In the genomic region with DNA sequence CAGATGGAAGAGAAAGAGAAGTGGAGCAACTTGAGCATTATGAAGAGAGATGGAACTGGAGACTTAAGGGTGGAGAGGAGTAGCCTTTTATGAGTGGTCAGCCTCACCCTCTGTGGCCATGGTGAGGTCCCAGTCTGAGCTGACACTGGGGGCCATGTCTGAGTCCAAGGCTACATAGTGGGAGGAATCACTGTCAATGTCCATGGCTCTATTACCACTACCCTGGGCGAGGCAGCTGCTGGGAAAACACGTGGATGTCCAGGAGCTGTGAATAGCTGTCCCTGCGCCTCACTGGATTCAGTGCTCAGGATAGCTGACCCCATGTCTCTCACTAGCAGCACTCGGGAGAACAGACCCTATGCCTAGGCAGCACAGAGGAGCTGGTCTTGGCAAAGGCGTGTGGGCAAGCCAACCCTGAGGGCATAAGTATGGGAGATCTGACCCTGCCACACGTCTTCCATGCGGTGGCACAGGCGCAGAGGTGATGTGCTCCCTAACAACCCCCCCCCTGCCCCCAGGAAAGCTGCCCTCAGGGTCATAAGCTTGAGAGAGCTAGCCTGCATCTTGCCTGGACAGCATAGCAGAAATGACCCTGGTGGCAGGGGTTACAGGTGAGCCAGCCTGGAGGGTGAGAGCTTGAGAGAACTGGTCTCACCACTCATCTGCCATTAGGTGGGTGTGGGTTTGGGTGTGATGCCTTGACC, we compare ENCODE assay signal across 13 mouse cellular contexts. TPM values are rescaled to one million over a fixed set of nuclear protein-coding genes. Genes with fewer than 3 reads are reported as not detected.
DNase-seq lines count a peak whose midpoint lies in the region; ATAC-seq lines count a peak whose summit lies in the region.
"Had no signal": no experiment of that assay in that cellular context is flagged by ENCODE, and none has a peak within 500 bp of the region (broad histone marks: within the 10 kb centered on the region; RNA-seq: fewer than 3 reads in every experiment).

No protein-coding gene starts in this region.

- no peaks in the 10 kb centered on the region for H3K27me3 ChIP-seq in heart, embryonic 11.5 days (ENCODE audit: control insufficient read depth, insufficient read depth, low read length)
- no peaks in the 10 kb centered on the region for H3K27me3 ChIP-seq in liver, embryonic 13.5 days
- H3K27me3 ChIP-seq in liver, embryonic 11.5 days (replicated peaks; ENCODE audit: control insufficient read depth, insufficient read depth, low read length): no peaks in the 10 kb centered on the region
- no peaks in the 10 kb centered on the region for H3K27me3 ChIP-seq in hindbrain, embryonic 15.5 days
- H3K27me3 ChIP-seq in neural tube, embryonic 13.5 days: no peaks in the 10 kb centered on the region
- H3K27me3 ChIP-seq: forebrain, embryonic 15.5 days; heart, embryonic 13.5 days had no signal

- 85% methylated on average over 8 of the region's 8 CpGs for WGBS in heart, embryonic 11.5 days (ENCODE audit: insufficient replicate concordance)
- WGBS in liver, embryonic 13.5 days (ENCODE audit: insufficient replicate concordance): 85% methylated on average over 8 of the region's 8 CpGs
- 88% methylated on average over 8 of the region's 8 CpGs for WGBS in liver, embryonic 11.5 days
- 87% methylated on average over 8 of the region's 8 CpGs for WGBS in hindbrain, embryonic 15.5 days
- 92% methylated on average over 8 of the region's 8 CpGs for WGBS in neural tube, embryonic 13.5 days

- no peak overlapping the region for H3K4me2 ChIP-seq in heart, embryonic 11.5 days
- no peak overlapping the region for H3K4me2 ChIP-seq in liver, embryonic 13.5 days
- H3K4me2 ChIP-seq in liver, embryonic 11.5 days: no peak overlapping the region
- no peak overlapping the region for H3K4me2 ChIP-seq in hindbrain, embryonic 15.5 days
- no peak overlapping the region for H3K4me2 ChIP-seq in neural tube, embryonic 13.5 days
- H3K4me2 ChIP-seq: forebrain, embryonic 15.5 days; heart, embryonic 13.5 days had no signal

- no peak overlapping the region for H3K4me3 ChIP-seq in heart, embryonic 11.5 days (ENCODE audit: low read depth, low read length)
- no peak overlapping the region for H3K4me3 ChIP-seq in liver, embryonic 13.5 days (replicated peaks)
- no peak overlapping the region for H3K4me3 ChIP-seq in liver, embryonic 11.5 days (ENCODE audit: low read depth, low read length)
- H3K4me3 ChIP-seq in hindbrain, embryonic 15.5 days: no peak overlapping the region
- H3K4me3 ChIP-seq in neural tube, embryonic 13.5 days: no peak overlapping the region
- H3K4me3 ChIP-seq: forebrain, embryonic 15.5 days; gastrocnemius, adult 2 months; heart, embryonic 13.5 days had no signal

- 0 out of 2 replicates have a peak, but pooled peaks cover 6% of the 10 kb centered on the region for H3K4me1 ChIP-seq in heart, embryonic 11.5 days (ENCODE audit: control insufficient read depth, insufficient read depth, low read length)
- H3K4me1 ChIP-seq in liver, embryonic 13.5 days (replicated peaks): peaks cover 18% of the 10 kb centered on the region
- H3K4me1 ChIP-seq in liver, embryonic 11.5 days (replicated peaks; ENCODE audit: control insufficient read depth, insufficient read depth, low read length): peaks cover 3% of the 10 kb centered on the region; the same call in 1 of the 2 replicates
- no peaks in the 10 kb centered on the region for H3K4me1 ChIP-seq in hindbrain, embryonic 15.5 days (replicated peaks)
- H3K4me1 ChIP-seq in neural tube, embryonic 13.5 days (replicated peaks): no peaks in the 10 kb centered on the region
- H3K4me1 ChIP-seq: forebrain, embryonic 15.5 days had no signal

- H3K36me3 ChIP-seq in heart, embryonic 11.5 days (ENCODE audit: control insufficient read depth, insufficient read depth, low read length): no peaks in the 10 kb centered on the region
- H3K36me3 ChIP-seq in liver, embryonic 13.5 days: no peaks in the 10 kb centered on the region
- no peaks in the 10 kb centered on the region for H3K36me3 ChIP-seq in liver, embryonic 11.5 days (ENCODE audit: control insufficient read depth, insufficient read depth, low read length)
- H3K36me3 ChIP-seq in hindbrain, embryonic 15.5 days: no peaks in the 10 kb centered on the region
- 0 out of 2 replicates have a peak, but pooled peaks cover 4% of the 10 kb centered on the region for H3K36me3 ChIP-seq in neural tube, embryonic 13.5 days
- H3K36me3 ChIP-seq: forebrain, embryonic 15.5 days; heart, embryonic 13.5 days had no signal

- H3K27ac ChIP-seq in heart, embryonic 11.5 days (ENCODE audit: low read depth, low read length): no peak overlapping the region
- no peak overlapping the region for H3K27ac ChIP-seq in liver, embryonic 13.5 days
- H3K27ac ChIP-seq in liver, embryonic 11.5 days (ENCODE audit: low read depth, low read length): no peak overlapping the region
- no peak overlapping the region for H3K27ac ChIP-seq in hindbrain, embryonic 15.5 days (replicated peaks)
- no peak overlapping the region for H3K27ac ChIP-seq in neural tube, embryonic 13.5 days (replicated peaks)
- H3K27ac ChIP-seq: forebrain, embryonic 15.5 days; gastrocnemius, adult 2 months; heart, embryonic 13.5 days had no signal

- H3K9ac ChIP-seq in heart, embryonic 11.5 days (ENCODE audit: low read depth, low read length): no peak overlapping the region
- H3K9ac ChIP-seq in liver, embryonic 13.5 days: no peak overlapping the region
- H3K9ac ChIP-seq in liver, embryonic 11.5 days (ENCODE audit: low read depth, low read length): no peak overlapping the region
- no peak overlapping the region for H3K9ac ChIP-seq in hindbrain, embryonic 15.5 days
- H3K9ac ChIP-seq in neural tube, embryonic 13.5 days: no peak overlapping the region
- H3K9ac ChIP-seq: forebrain, embryonic 15.5 days; heart, embryonic 13.5 days had no signal

- 0 out of 2 replicates have a peak, but pooled peaks have one; percentile 29 for ATAC-seq in heart, embryonic 11.5 days (replicated peaks; ENCODE audit: insufficient number of reproducible peaks, low FRiP score, low TSS enrichment)
- ATAC-seq in liver, embryonic 13.5 days (ENCODE audit: low read depth): peak; percentile 31; the same call in 1 of the 2 replicates
- ATAC-seq in liver, embryonic 11.5 days (replicated peaks; ENCODE audit: low FRiP score): no peak
- peak; percentile 33; the same call in 1 of the 2 replicates for ATAC-seq in hindbrain, embryonic 15.5 days (ENCODE audit: low FRiP score, low read depth)
- peak; percentile 15; the same call in 1 of the 2 replicates for ATAC-seq in neural tube, embryonic 13.5 days (ENCODE audit: low read depth)

- H3K9me3 ChIP-seq in heart, embryonic 11.5 days (replicated peaks; ENCODE audit: control insufficient read depth, low read length): no peaks in the 10 kb centered on the region
- no peaks in the 10 kb centered on the region for H3K9me3 ChIP-seq in liver, embryonic 13.5 days (replicated peaks)
- H3K9me3 ChIP-seq in liver, embryonic 11.5 days (ENCODE audit: control insufficient read depth, low read length): no peaks in the 10 kb centered on the region
- H3K9me3 ChIP-seq in hindbrain, embryonic 15.5 days: no peaks in the 10 kb centered on the region
- H3K9me3 ChIP-seq in neural tube, embryonic 13.5 days: no peaks in the 10 kb centered on the region
- H3K9me3 ChIP-seq: forebrain, embryonic 15.5 days; G1E; heart, embryonic 13.5 days had no signal

- no peak for DNase-seq in heart, adult 9 months (ENCODE audit: low spot score in 2 of 2)
- no peak for DNase-seq in liver, embryonic 13.5 days
- DNase-seq in liver, embryonic 11.5 days (ENCODE audit: low spot score): no peak
- no peak for DNase-seq in T-cell, adult 2 months (ENCODE audit: low spot score)
- DNase-seq: cerebellum, adult 18-20 months; embryo, embryonic 11 days; gastrocnemius, adult 2 months had no signal

RNA-seq across cellular contexts. Expression of a gene that starts 20.3 kb away (rescaled TPM):
- polyA plus RNA-seq in heart, embryonic 11.5 days (2014; fragmentation: Nextera tagmentation; extraction: Ambion mirVana): 44.9 and 49.2 TPM in 2 replicates
- polyA plus RNA-seq in liver, embryonic 13.5 days (2015; fragmentation: Nextera tagmentation; extraction: Ambion mirVana): 21.2 and 21.6 TPM in 2 replicates
- polyA plus RNA-seq in liver, embryonic 11.5 days (2014; fragmentation: Nextera tagmentation; extraction: Ambion mirVana): 35.4 and 37.5 TPM in 2 replicates
- polyA plus RNA-seq in hindbrain, embryonic 15.5 days (2015; fragmentation: Nextera tagmentation; extraction: Ambion mirVana): 136 and 137 TPM in 2 replicates
- polyA plus RNA-seq in neural tube, embryonic 13.5 days (2015; fragmentation: Nextera tagmentation; extraction: Ambion mirVana): 108 and 109 TPM in 2 replicates

RNA-seq across cellular contexts. Expression of a gene that starts 21.0 kb away (rescaled TPM):
- 37.8 and 39.0 TPM in 2 replicates for polyA plus RNA-seq in heart, embryonic 11.5 days (2014; fragmentation: Nextera tagmentation; extraction: Ambion mirVana)
- polyA plus RNA-seq in liver, embryonic 13.5 days (2015; fragmentation: Nextera tagmentation; extraction: Ambion mirVana): 47.7 and 51.8 TPM in 2 replicates
- polyA plus RNA-seq in liver, embryonic 11.5 days (2014; fragmentation: Nextera tagmentation; extraction: Ambion mirVana): 65.8 and 68.3 TPM in 2 replicates
- 14.8 and 16.1 TPM in 2 replicates for polyA plus RNA-seq in hindbrain, embryonic 15.5 days (2015; fragmentation: Nextera tagmentation; extraction: Ambion mirVana)
- polyA plus RNA-seq in neural tube, embryonic 13.5 days (2015; fragmentation: Nextera tagmentation; extraction: Ambion mirVana): 18.5 and 21.4 TPM in 2 replicates
